Mouse (Mus musculus): ENCODE data around the gene Smurf2. TPM values are rescaled to one million over a fixed set of nuclear protein-coding genes. Genes with fewer than 3 reads are reported as not detected.

Smurf2 gene
- polyA plus RNA-seq, 1 experiment from 2014 or later, result 16.5 TPM

Small RNA genes lying within 50 kb of the gene (microRNA-seq; reads per million reads assigned to microRNA genes)
- gene Gm25994 (not detected), gene Gm27322 (1.9 reads per million, percentile 4 among the genes with 10 or more reads in this experiment), gene Mir3064 (6.9 reads per million, percentile 24 among the genes with 10 or more reads in this experiment)

Other genes with a start within 250 kb of the Smurf2 start
- gene Pecam1, start 170.1 kb downstream of the Smurf2 start, polyA plus RNA-seq (2015; fragmentation: Nextera tagmentation; extraction: Ambion mirVana), result 109 and 117 TPM in 2 replicates
- 1.5 and 2.4 TPM in 2 replicates for gene Milr1, start 169.5 kb downstream of the Smurf2 start, polyA plus RNA-seq (2015; fragmentation: Nextera tagmentation; extraction: Ambion mirVana)
- 10.1 and 11.2 TPM in 2 replicates for gene Polg2, start 141.2 kb downstream of the Smurf2 start, polyA plus RNA-seq (2015; fragmentation: Nextera tagmentation; extraction: Ambion mirVana)
- 357 and 378 TPM in 2 replicates for gene Ddx5, start 131.5 kb downstream of the Smurf2 start, polyA plus RNA-seq (2015; fragmentation: Nextera tagmentation; extraction: Ambion mirVana)
- 18.3 and 21.7 TPM in 2 replicates for gene Cep95, start 131.5 kb downstream of the Smurf2 start, polyA plus RNA-seq (2015; fragmentation: Nextera tagmentation; extraction: Ambion mirVana)
- 534 and 547 TPM in 2 replicates for gene Kpna2, start 78.8 kb upstream of the Smurf2 start, polyA plus RNA-seq (2015; fragmentation: Nextera tagmentation; extraction: Ambion mirVana)
- 8.8 and 10.0 TPM in 2 replicates for gene 1810010H24Rik, start 105.0 kb upstream of the Smurf2 start, polyA plus RNA-seq (2015; fragmentation: Nextera tagmentation; extraction: Ambion mirVana)
- 28.6 and 30.1 TPM in 2 replicates for gene Bptf, start 211.4 kb upstream of the Smurf2 start, polyA plus RNA-seq (2015; fragmentation: Nextera tagmentation; extraction: Ambion mirVana)